Mouse (Mus musculus): ENCODE measurements at regions not wholly inside any gene's neighbourhood (a gene's known extent, or its start where the extent isn't known, plus 50 kb on each side); places are given as distances from the start of the nearest gene placed in this dataset.
A peak's percentile ranks its signal among the peaks of the same experiment; 100 is the strongest.

GRCm38 (mm10) chr16:77418486-77418885 is 183.4 kb downstream of the Gm11146 start:
- H3K27me3 ChIP-seq (ENCODE audit: control insufficient read depth, insufficient read depth, low read depth, low read length), result no peaks in the 10 kb centered on the region
- peak overlapping the region; percentile 62 for H3K9ac ChIP-seq (ENCODE audit: low read depth, low read length)
- no peak for ATAC-seq
- peak overlapping the region; percentile 58 for H3K4me2 ChIP-seq (ENCODE audit: low read length)
- no peaks in the 10 kb centered on the region for H3K4me1 ChIP-seq (ENCODE audit: control insufficient read depth, insufficient read depth, low read length)
- no peaks in the 10 kb centered on the region for H3K9me3 ChIP-seq (replicated peaks; ENCODE audit: control insufficient read depth, low read length, poor library complexity, severe bottlenecking)
- 20% methylated on average over 1 of the region's 1 CpGs for WGBS
- peak overlapping the region; percentile 94 for H3K27ac ChIP-seq (ENCODE audit: low read length)
- no peaks in the 10 kb centered on the region for H3K36me3 ChIP-seq (ENCODE audit: control insufficient read depth, insufficient read depth, low read length)
- peak overlapping the region; percentile 51 for H3K4me3 ChIP-seq (ENCODE audit: low read depth, low read length)

GRCm38 (mm10) chr16:77417791-77418190 is 184.1 kb downstream of the Gm11146 start:
- Histone ChIP-seq H3K36me3 (ENCODE audit: control insufficient read depth, insufficient read depth, low read length) (no peaks in the 10 kb centered on the region), H3K9ac (ENCODE audit: low read depth, low read length) (peak overlapping the region; percentile 67), H3K27me3 (ENCODE audit: control insufficient read depth, insufficient read depth, low read depth, low read length) (no peaks in the 10 kb centered on the region), H3K4me3 (ENCODE audit: low read depth, low read length) (peak overlapping the region; percentile 36), H3K4me2 (ENCODE audit: low read length) (peak overlapping the region; percentile 66), H3K9me3 (replicated peaks; ENCODE audit: control insufficient read depth, low read length, poor library complexity, severe bottlenecking) (no peaks in the 10 kb centered on the region), H3K27ac (ENCODE audit: low read length) (peak overlapping the region; percentile 92), H3K4me1 (ENCODE audit: control insufficient read depth, insufficient read depth, low read length) (no peaks in the 10 kb centered on the region)
- 0% methylated on average over 3 of the region's 3 CpGs for WGBS
- ATAC-seq, result peak; percentile 46; the same call in 1 of the 2 replicates

- H3K9ac ChIP-seq (ENCODE audit: low read depth, low read length), result no peak overlapping the region
- no peaks in the 10 kb centered on the region for H3K36me3 ChIP-seq (ENCODE audit: control insufficient read depth, insufficient read depth, low read length)
- no peak for ATAC-seq
- 36% methylated on average over 1 of the region's 1 CpGs for WGBS
- H3K4me2 ChIP-seq (ENCODE audit: low read length), result no peak overlapping the region
- peak overlapping the region; percentile 28; the same call in 1 of the 2 replicates for H3K27ac ChIP-seq (ENCODE audit: low read length)
- H3K4me3 ChIP-seq (ENCODE audit: low read depth, low read length), result no peak overlapping the region
- H3K9me3 ChIP-seq (replicated peaks; ENCODE audit: control insufficient read depth, low read length, poor library complexity, severe bottlenecking), result no peaks in the 10 kb centered on the region
- no peaks in the 10 kb centered on the region for H3K27me3 ChIP-seq (ENCODE audit: control insufficient read depth, insufficient read depth, low read depth, low read length)
- no peaks in the 10 kb centered on the region for H3K4me1 ChIP-seq (ENCODE audit: control insufficient read depth, insufficient read depth, low read length)
Measured at GRCm38 (mm10) chr16:77414562-77414961, 187.3 kb downstream of the Gm11146 start.

GRCm38 (mm10) chr16:77409168-77409567 is 192.7 kb downstream of the Gm11146 start:
- Histone ChIP-seq H3K9me3 (replicated peaks; ENCODE audit: control insufficient read depth, low read length, poor library complexity, severe bottlenecking) (no peaks in the 10 kb centered on the region), H3K27ac (ENCODE audit: low read length) (no peak overlapping the region; the same call in 1 of the 2 replicates), H3K36me3 (ENCODE audit: control insufficient read depth, insufficient read depth, low read length) (no peaks in the 10 kb centered on the region), H3K9ac (ENCODE audit: low read depth, low read length) (no peak overlapping the region), H3K27me3 (ENCODE audit: control insufficient read depth, insufficient read depth, low read depth, low read length) (no peaks in the 10 kb centered on the region), H3K4me2 (ENCODE audit: low read length) (no peak overlapping the region), H3K4me3 (ENCODE audit: low read depth, low read length) (no peak overlapping the region), H3K4me1 (ENCODE audit: control insufficient read depth, insufficient read depth, low read length) (peaks cover 15% of the 10 kb centered on the region)
- WGBS, result 52% methylated on average over 7 of the region's 7 CpGs
- ATAC-seq, result no peak

GRCm38 (mm10) chr16:77406999-77407398 is 194.9 kb downstream of the Gm11146 start:
- Histone ChIP-seq H3K4me3 (ENCODE audit: low read depth, low read length) (no peak overlapping the region), H3K36me3 (ENCODE audit: control insufficient read depth, insufficient read depth, low read length) (no peaks in the 10 kb centered on the region), H3K4me2 (ENCODE audit: low read length) (no peak overlapping the region), H3K27ac (ENCODE audit: low read length) (no peak overlapping the region), H3K9ac (ENCODE audit: low read depth, low read length) (no peak overlapping the region), H3K4me1 (ENCODE audit: control insufficient read depth, insufficient read depth, low read length) (peaks cover 28% of the 10 kb centered on the region), H3K27me3 (ENCODE audit: control insufficient read depth, insufficient read depth, low read depth, low read length) (no peaks in the 10 kb centered on the region), H3K9me3 (replicated peaks; ENCODE audit: control insufficient read depth, low read length, poor library complexity, severe bottlenecking) (no peaks in the 10 kb centered on the region)
- WGBS, result 42% methylated on average over 5 of the region's 5 CpGs
- no peak for ATAC-seq

GRCm38 (mm10) chr16:77405859-77406258 is 196.0 kb downstream of the Gm11146 start:
- peak overlapping the region; percentile 35 for H3K4me2 ChIP-seq (ENCODE audit: low read length)
- no peaks in the 10 kb centered on the region for H3K36me3 ChIP-seq (ENCODE audit: control insufficient read depth, insufficient read depth, low read length)
- WGBS, result 13% methylated on average over 6 of the region's 6 CpGs
- peak; percentile 49 for ATAC-seq
- no peak overlapping the region for H3K9ac ChIP-seq (ENCODE audit: low read depth, low read length)
- H3K4me1 ChIP-seq (ENCODE audit: control insufficient read depth, insufficient read depth, low read length), result peaks cover 34% of the 10 kb centered on the region
- peak overlapping the region; percentile 79 for H3K27ac ChIP-seq (ENCODE audit: low read length)
- no peak overlapping the region for H3K4me3 ChIP-seq (ENCODE audit: low read depth, low read length)
- no peaks in the 10 kb centered on the region for H3K27me3 ChIP-seq (ENCODE audit: control insufficient read depth, insufficient read depth, low read depth, low read length)
- no peaks in the 10 kb centered on the region for H3K9me3 ChIP-seq (replicated peaks; ENCODE audit: control insufficient read depth, low read length, poor library complexity, severe bottlenecking)

- Histone ChIP-seq H3K27ac (ENCODE audit: low read length) (peak overlapping the region; percentile 79), H3K4me1 (ENCODE audit: control insufficient read depth, insufficient read depth, low read length) (peaks cover 40% of the 10 kb centered on the region), H3K4me3 (ENCODE audit: low read depth, low read length) (no peak overlapping the region; the same call in 1 of the 2 replicates), H3K27me3 (ENCODE audit: control insufficient read depth, insufficient read depth, low read depth, low read length) (no peaks in the 10 kb centered on the region), H3K4me2 (ENCODE audit: low read length) (peak overlapping the region; percentile 35), H3K9ac (ENCODE audit: low read depth, low read length) (0 out of 2 replicates have a peak overlapping the region, but pooled peaks have one; percentile 14), H3K36me3 (ENCODE audit: control insufficient read depth, insufficient read depth, low read length) (no peaks in the 10 kb centered on the region), H3K9me3 (replicated peaks; ENCODE audit: control insufficient read depth, low read length, poor library complexity, severe bottlenecking) (no peaks in the 10 kb centered on the region)
- peak; percentile 69 for ATAC-seq
- 27% methylated on average over 8 of the region's 8 CpGs for WGBS
Measured at GRCm38 (mm10) chr16:77405181-77405818, 196.6 kb downstream of the Gm11146 start.

- Histone ChIP-seq H3K4me2 (ENCODE audit: low read length) (peak overlapping the region; percentile 31), H3K27ac (ENCODE audit: low read length) (peak overlapping the region; percentile 71), H3K9me3 (replicated peaks; ENCODE audit: control insufficient read depth, low read length, poor library complexity, severe bottlenecking) (no peaks in the 10 kb centered on the region), H3K36me3 (ENCODE audit: control insufficient read depth, insufficient read depth, low read length) (no peaks in the 10 kb centered on the region), H3K27me3 (ENCODE audit: control insufficient read depth, insufficient read depth, low read depth, low read length) (no peaks in the 10 kb centered on the region), H3K9ac (ENCODE audit: low read depth, low read length) (no peak overlapping the region), H3K4me1 (ENCODE audit: control insufficient read depth, insufficient read depth, low read length) (peaks cover 49% of the 10 kb centered on the region), H3K4me3 (ENCODE audit: low read depth, low read length) (no peak overlapping the region)
- WGBS, result 27% methylated on average over 7 of the region's 7 CpGs
- ATAC-seq, result no peak
Measured at GRCm38 (mm10) chr16:77402711-77403280, 199.1 kb downstream of the Gm11146 start.

- Histone ChIP-seq H3K9ac (ENCODE audit: low read depth, low read length) (peak overlapping the region; percentile 50), H3K36me3 (ENCODE audit: control insufficient read depth, insufficient read depth, low read length) (no peaks in the 10 kb centered on the region), H3K9me3 (replicated peaks; ENCODE audit: control insufficient read depth, low read length, poor library complexity, severe bottlenecking) (no peaks in the 10 kb centered on the region), H3K4me3 (ENCODE audit: low read depth, low read length) (no peak overlapping the region), H3K4me2 (ENCODE audit: low read length) (peak overlapping the region; percentile 54), H3K4me1 (ENCODE audit: control insufficient read depth, insufficient read depth, low read length) (peaks cover 49% of the 10 kb centered on the region), H3K27ac (ENCODE audit: low read length) (peak overlapping the region; percentile 85), H3K27me3 (ENCODE audit: control insufficient read depth, insufficient read depth, low read depth, low read length) (no peaks in the 10 kb centered on the region)
- ATAC-seq, result no peak
- WGBS, result 16% methylated on average over 4 of the region's 4 CpGs
Measured at GRCm38 (mm10) chr16:77401185-77401943, 200.5 kb downstream of the Gm11146 start.
